Mouse (Mus musculus): ENCODE measurements around the gene Tas2r126. TPM values are rescaled to one million over a fixed set of nuclear protein-coding genes. Genes with fewer than 3 reads are reported as not detected.

Tas2r126 gene
- polyA plus RNA-seq, 1 experiment = 0.10 TPM

- H3K4me3 ChIP-seq (ENCODE audit: insufficient read depth, low read length) = no peak within 1 kb of the TSS
- H3K4me1 ChIP-seq (ENCODE audit: control insufficient read depth, insufficient read depth, low read length) = no peaks in the 10 kb centered on the region
- no peak within 1 kb of the TSS for H3K27ac ChIP-seq (ENCODE audit: insufficient read depth, low read length)
- TF ChIP-seq POLR2A (IDR thresholded peaks at IDR 0.05; ENCODE audit: extremely low read depth, insufficient read depth, low read length) = no peak
- TF ChIP-seq CTCF (IDR thresholded peaks at IDR 0.05; ENCODE audit: extremely low read depth, insufficient read depth, low read length) = no peak
Measured at GRCm38 (mm10) chr6:42476235-42476634, 41.9 kb downstream of the Tas2r126 start, which contains the start of gene Olfr457. Olfr457 (minus strand) TSS chr6:42476335.

- no peak overlapping the region for H3K27ac ChIP-seq (ENCODE audit: insufficient read depth, low read length)
- H3K4me3 ChIP-seq (ENCODE audit: insufficient read depth, low read length) = no peak overlapping the region
- TF ChIP-seq POLR2A (IDR thresholded peaks at IDR 0.05; ENCODE audit: extremely low read depth, insufficient read depth, low read length) (no peak), CTCF (IDR thresholded peaks at IDR 0.05; ENCODE audit: extremely low read depth, insufficient read depth, low read length) (no peak)
- H3K4me1 ChIP-seq (ENCODE audit: control insufficient read depth, insufficient read depth, low read length) = no peaks in the 10 kb centered on the region
Measured at GRCm38 (mm10) chr6:42484633-42485032, 50.3 kb downstream of the Tas2r126 start.

Other genes with a start within 250 kb of the Tas2r126 start
- gene Tas2r144, start 219.2 kb upstream of the Tas2r126 start, polyA plus RNA-seq (2012; rRNA removed) = not detected in 2 replicates
- 26.1 and 27.9 TPM in 2 replicates for gene Gstk1, start 188.6 kb upstream of the Tas2r126 start, polyA plus RNA-seq (2012; rRNA removed)
- gene Tmem139, start 172.6 kb upstream of the Tas2r126 start, polyA plus RNA-seq (2012; rRNA removed) = not detected in 2 replicates
- 19.7 and 23.4 TPM in 2 replicates for gene Casp2, start 169.6 kb upstream of the Tas2r126 start, polyA plus RNA-seq (2012; rRNA removed)
- 6.3 and 6.8 TPM in 2 replicates for gene Clcn1, start 147.8 kb upstream of the Tas2r126 start, polyA plus RNA-seq (2012; rRNA removed)
- 88.0 and 88.1 TPM in 2 replicates for gene Fam131b, start 109.9 kb upstream of the Tas2r126 start, polyA plus RNA-seq (2012; rRNA removed)
- 51.8 and 56.3 TPM in 2 replicates for gene Zyx, start 84.9 kb upstream of the Tas2r126 start, polyA plus RNA-seq (2012; rRNA removed)
- 0.23 and 0.25 TPM in 2 replicates for gene Epha1, start 61.3 kb upstream of the Tas2r126 start, polyA plus RNA-seq (2012; rRNA removed)
- 0.11 and 0.13 TPM in 2 replicates for gene Tas2r143, start 34.3 kb upstream of the Tas2r126 start, polyA plus RNA-seq (2012; rRNA removed)
- 0.19 TPM in 2 replicates for gene Tas2r135, start 29.1 kb upstream of the Tas2r126 start, polyA plus RNA-seq (2012; rRNA removed)
- not detected in 2 replicates for gene Olfr458, start 30.7 kb downstream of the Tas2r126 start, polyA plus RNA-seq (2012; rRNA removed)
- not detected in 2 replicates for gene Olfr457, start 41.8 kb downstream of the Tas2r126 start, polyA plus RNA-seq (2012; rRNA removed)
- not detected in 2 replicates for gene Olfr456, start 52.7 kb downstream of the Tas2r126 start, polyA plus RNA-seq (2012; rRNA removed)
- gene Olfr455, start 113.1 kb downstream of the Tas2r126 start, polyA plus RNA-seq (2012; rRNA removed) = not detected in 2 replicates
- gene Tcaf3, start 163.2 kb downstream of the Tas2r126 start, polyA plus RNA-seq (2012; rRNA removed) = not detected in 2 replicates
- gene Tcaf2, start 210.7 kb downstream of the Tas2r126 start, polyA plus RNA-seq (2012; rRNA removed) = 0.21 and 0.26 TPM in 2 replicates

Measured in cortical plate, adult 2 months (tissue).